Mouse (Mus musculus) frontal cortex, postnatal 25 days (tissue): ENCODE data around the gene Por.

Source experiments
- DNase-seq, 2 experiments: peaks; one replicate each; pipeline ENCODE4 v3.0.0; 2022; ENCODE audit warnings: low spot score in 2 of 2

The Por gene

GRCm38 (mm10) chr5:135726641-135727346, 57.0 kb downstream of the Por start:
- no peak for DNase-seq

- no peak for DNase-seq
These were observed 58.0 kb downstream of the Por start for GRCm38 (mm10) chr5:135727871-135728270.

DNA sequence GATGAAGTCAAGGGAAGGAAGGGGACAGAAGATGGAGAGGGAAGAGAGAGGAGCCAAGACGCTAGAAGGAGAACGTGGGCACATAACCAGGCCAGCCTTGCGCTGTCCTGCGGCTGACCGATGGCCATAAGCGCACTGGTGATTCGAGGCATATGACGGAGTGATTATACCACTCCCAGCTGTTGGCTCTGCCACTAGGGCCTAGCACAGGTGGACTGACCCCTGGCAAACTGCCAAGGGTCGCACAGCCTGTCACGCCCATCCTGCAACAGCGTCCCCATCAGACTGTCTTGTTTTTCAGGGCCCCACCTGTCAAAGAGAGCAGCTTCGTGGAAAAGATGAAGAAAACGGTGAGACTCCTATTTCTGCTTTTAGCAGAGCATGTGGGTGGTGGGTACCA, 58.5 kb downstream of the Por start:
- DNase-seq: no peak

GRCm38 (mm10) chr5:135729351-135729750, 59.5 kb downstream of the Por start:
- DNase-seq: no peak

DNA sequence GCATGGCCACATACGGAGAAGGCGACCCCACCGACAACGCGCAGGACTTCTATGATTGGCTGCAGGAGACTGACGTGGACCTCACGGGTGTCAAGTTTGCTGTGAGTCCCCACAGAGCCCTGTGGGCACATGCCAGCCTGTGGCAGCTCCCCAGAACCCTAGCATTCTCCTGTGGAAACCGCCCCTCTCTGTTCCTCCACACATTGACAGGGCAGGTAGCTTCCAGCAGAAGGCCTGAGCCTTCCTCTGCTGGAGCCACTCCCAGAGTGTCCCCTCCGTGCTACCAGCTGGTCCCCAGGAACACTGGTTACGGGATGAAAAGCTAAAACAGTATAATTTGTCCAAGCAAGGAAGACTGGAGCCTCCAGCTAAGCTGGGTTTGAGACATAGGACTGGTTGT, 60.4 kb downstream of the Por start:
- no peak for DNase-seq

DNA sequence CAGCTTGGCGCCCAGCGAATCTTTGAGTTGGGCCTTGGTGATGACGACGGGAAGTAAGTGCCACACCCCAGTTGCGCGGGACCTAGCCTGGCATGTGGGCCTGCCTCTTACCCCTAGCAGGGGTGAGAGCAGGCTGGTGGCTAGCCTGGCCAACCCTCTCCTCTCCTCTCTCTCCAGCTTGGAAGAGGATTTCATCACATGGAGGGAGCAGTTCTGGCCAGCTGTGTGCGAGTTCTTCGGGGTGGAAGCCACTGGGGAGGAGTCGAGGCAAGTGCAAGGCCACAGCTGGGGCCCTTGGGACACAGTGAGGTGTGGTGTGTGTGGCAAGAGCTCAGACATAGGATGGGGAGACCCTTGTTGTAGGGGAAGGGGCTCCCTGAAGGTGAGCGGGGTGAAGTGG, 61.1 kb downstream of the Por start:
- DNase-seq: no peak

- no peak for DNase-seq
These were observed 61.5 kb downstream of the Por start for GRCm38 (mm10) chr5:135731322-135731721.

DNA sequence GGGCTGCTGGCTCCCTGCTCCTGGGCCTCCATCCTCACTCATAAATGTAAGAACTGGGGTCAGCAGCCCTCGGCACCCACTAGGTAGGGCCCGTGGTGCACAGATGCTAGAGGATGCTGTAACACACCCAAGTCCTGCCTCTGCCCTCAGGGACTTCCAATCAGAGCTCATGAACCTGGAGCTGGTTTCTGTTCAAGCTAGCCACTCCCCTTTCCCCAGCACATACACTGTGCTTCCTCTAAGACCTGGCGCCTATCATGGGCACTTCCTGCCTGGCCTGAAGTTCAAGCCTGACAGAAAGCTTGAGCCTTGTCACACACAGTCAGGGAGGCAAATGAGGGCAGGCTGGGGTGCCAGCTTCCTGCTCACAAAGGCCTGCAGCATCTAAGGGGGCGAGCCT, 63.2 kb downstream of the Por start:
- no peak for DNase-seq

GRCm38 (mm10) chr5:135734057-135734680, 64.3 kb downstream of the Por start:
- DNase-seq: no peak

- DNase-seq: no peak
These were observed 65.9 kb downstream of the Por start for GRCm38 (mm10) chr5:135735741-135736140.

DNA sequence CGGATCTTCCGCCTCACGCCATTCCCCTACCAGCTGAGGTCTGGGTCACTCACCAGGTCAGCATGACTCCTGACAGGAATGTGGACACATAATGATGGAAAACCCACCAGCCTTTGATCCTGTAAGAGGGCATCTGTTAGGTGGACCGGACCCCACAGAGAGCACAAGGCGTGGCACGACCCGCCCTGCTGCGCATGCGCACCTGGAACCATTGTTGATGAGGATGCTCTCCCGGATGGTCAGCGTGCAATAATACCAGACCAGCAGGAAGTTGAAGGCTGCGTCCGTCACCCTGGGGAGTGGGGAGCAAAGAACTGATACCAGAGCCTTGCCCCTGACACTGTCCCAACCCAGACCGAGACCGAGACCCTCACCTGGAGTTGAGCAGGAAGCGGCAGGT, 66.7 kb downstream of the Por start:
- DNase-seq: no peak

GRCm38 (mm10) chr5:135737154-135737553, 67.3 kb downstream of the Por start:
- no peak for DNase-seq

- no peak for DNase-seq
These were observed 68.4 kb downstream of the Por start for GRCm38 (mm10) chr5:135738266-135738665.

GRCm38 (mm10) chr5:135742156-135742555, 72.3 kb downstream of the Por start:
- no peak for DNase-seq

DNA sequence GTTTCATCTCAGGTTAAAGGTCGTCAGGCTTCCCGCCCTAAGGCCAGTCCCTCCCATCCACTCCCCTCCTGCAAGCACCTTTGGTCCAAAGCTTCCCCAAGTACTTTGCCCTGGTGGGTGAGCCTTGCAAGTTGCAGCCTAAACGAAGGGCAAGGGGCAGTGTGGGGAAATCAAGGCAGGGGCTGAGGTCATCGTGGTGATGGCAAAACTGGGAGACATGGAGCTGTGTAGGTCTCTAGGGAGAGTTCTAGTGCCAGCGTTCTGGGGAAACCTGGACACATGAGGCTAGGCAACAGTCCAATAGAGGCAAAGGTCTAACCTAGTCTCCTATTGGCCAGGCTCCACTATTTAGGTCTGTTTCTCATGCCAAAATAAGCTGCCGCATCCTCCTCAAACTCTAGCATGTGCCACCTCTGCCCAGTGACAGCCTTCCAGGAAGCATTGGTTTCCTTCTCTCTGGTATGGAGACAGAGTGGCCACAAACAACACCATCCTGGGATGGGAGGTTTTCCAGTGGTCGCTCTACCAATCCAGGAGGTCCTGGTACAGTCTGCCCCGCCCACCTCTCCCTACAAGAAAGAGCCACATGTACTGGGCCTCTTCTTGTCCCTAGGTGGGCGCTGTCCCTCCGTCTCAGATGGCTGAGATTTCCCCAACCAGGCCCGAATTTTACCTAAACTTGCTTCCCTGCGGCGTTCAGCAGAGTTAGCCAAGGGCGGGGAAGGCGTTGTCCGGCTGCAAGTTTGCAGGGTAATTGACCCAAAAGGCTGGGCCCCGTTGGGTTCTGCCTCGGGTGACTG, 73.3 kb downstream of the Por start:
- DNase-seq: no peak

- peak; percentile 84 to 85 for DNase-seq
These were observed 74.1 kb downstream of the Por start, which contains the start of gene Tmem120a for GRCm38 (mm10) chr5:135743741-135744609. Gene Tmem120a, minus strand, starts transcription at chr5:135744448.

DNA sequence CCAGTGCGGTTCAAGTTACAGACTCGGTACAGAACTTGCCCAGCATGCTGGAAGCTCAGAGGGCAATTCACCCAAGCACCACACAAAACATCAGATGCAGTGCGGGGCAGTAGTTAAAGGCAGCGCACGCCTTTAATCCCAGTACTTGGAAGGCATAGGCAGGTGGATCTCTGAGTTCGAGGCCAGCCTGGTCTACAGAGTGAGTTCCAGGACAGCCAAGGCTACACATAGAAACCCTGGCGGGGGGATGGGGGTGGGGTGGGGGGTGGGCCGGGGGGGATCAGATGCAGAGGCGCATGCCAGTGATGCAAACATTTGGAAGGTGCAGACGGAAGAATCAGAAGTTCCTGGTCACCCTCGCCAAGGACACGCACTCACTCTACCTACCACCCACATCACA, 74.9 kb downstream of the Por start:
- no peak for DNase-seq

- DNase-seq: no peak
These were observed 81.2 kb downstream of the Por start for GRCm38 (mm10) chr5:135751041-135751440.

GRCm38 (mm10) chr5:135751595-135751994, 81.8 kb downstream of the Por start:
- no peak for DNase-seq

DNA sequence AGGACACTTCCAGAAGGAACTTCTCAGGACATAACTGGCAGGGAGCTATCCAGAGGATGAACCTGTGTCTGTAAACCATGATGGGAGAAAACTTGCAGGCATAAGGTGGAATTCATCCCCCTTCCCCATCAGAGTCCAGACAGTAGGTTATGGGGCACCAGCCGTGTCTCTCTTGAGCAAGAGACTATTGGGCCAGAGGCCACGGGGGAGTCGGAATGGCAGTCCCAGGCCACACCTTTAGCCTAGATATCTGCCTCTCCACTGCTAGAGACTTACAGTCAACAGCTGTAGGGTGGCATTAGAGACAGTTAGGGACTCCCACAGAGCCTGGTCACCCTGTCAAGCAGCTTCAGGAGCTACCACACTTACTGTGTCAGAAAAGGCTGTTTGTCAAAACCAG, 92.0 kb downstream of the Por start:
- no peak for DNase-seq

DNA sequence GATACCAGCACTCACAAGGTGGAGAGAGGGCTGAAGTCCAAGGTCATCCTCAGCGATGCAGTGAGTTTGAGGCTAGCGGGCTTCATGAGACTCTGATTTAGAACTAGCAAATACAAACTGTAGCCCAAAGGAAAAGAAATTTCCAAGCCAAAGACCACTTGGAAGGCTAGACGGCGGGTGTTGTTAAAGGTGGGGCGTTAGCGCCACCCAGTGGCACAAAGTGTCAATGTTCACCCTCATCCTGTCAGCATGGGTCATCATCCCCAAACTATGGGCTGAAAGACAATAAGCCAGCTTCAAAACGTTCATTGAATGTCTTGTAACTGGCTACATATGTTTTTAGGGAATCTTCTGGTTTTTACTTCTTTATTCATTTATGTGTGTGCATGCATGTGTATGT, 93.7 kb downstream of the Por start:
- peak; percentile 70 to 73 for DNase-seq

GRCm38 (mm10) chr5:135764971-135765370, 95.1 kb downstream of the Por start:
- no peak for DNase-seq
